Mouse (Mus musculus): ENCODE results near the gene Nckap5. TPM values are rescaled to one million over a fixed set of nuclear protein-coding genes. Genes with fewer than 3 reads are reported as not detected.

The Nckap5 gene
- polyA plus RNA-seq, 1 experiment = 0.11 TPM

DNA sequence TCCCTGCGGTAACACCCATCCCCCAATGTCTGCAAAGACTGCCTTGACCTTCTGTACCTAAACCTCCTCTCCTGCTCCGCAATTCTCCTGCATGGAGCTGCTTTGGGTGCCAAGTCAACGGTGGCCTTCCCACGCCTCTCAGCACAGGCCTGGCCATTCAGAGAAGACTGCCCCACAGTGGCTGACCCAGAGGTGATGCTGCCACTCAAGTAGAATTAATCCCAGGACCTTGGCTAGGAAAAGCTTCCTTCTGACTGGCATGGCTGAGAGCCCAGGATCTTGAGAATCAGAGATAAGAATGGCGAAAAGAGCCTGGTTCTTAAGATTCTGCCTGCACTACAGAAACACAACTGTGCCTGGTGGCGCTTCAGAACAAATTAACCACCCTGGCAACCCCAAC is 678.4 kb downstream of the Nckap5 start:
- no peaks in the 10 kb centered on the region for H3K27me3 ChIP-seq (ENCODE audit: control insufficient read depth, insufficient read depth, insufficient read length)
- H3K79me2 ChIP-seq (ENCODE audit: control insufficient read depth, insufficient read depth) = no peaks in the 10 kb centered on the region
- no peak overlapping the region for H3K4me2 ChIP-seq (ENCODE audit: low read depth)
- H3ac ChIP-seq (ENCODE audit: control insufficient read depth, insufficient read length) = no peak overlapping the region
- no peak overlapping the region for H3K4me3 ChIP-seq
- TF ChIP-seq USF1 (IDR thresholded peaks at IDR 0.05; ENCODE audit: low read depth) (no peak), POLR2A (IDR thresholded peaks at IDR 0.05; ENCODE audit: insufficient read length, low read depth) (no peak), SRF (IDR thresholded peaks at IDR 0.05; ENCODE audit: control insufficient read depth, insufficient read length, low read depth) (no peak), MYOG (IDR thresholded peaks at IDR 0.05; ENCODE audit: control insufficient read depth in 1 of 3, insufficient read depth in 1 of 3, insufficient read length in 2 of 3, low read depth in 2 of 3) (no peak), TCF3 (IDR thresholded peaks at IDR 0.05; ENCODE audit: insufficient read length, low read depth) (no peak), CEBPB (IDR thresholded peaks at IDR 0.05; ENCODE audit: insufficient read depth, poor library complexity, severe bottlenecking) (no peak)
- H3K36me3 ChIP-seq (ENCODE audit: control insufficient read depth, insufficient read depth) = no peaks in the 10 kb centered on the region

DNA sequence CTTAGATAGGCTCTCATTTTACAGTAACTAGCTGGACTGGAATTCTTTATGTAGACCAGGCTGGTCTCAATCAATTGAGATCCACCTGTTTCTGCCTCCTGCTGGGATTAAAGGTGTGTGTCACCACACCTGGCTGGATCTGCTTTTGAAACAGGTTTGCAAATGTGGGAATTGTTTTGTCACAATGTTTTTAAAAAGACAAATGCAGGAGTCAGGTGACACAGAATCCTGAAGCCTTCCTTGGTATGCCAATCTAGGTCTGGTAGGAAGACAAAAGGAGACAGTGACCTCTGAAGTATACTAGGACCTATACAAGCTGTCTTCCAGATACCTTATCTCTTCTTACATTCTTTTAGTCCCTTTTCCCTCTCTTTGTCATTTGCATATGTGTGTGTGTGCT is 680.6 kb downstream of the Nckap5 start:
- H3ac ChIP-seq (ENCODE audit: control insufficient read depth, insufficient read length) = no peak overlapping the region
- H3K36me3 ChIP-seq (ENCODE audit: control insufficient read depth, insufficient read depth) = no peaks in the 10 kb centered on the region
- TF ChIP-seq SRF (IDR thresholded peaks at IDR 0.05; ENCODE audit: control insufficient read depth, insufficient read length, low read depth) (no peak), POLR2A (IDR thresholded peaks at IDR 0.05; ENCODE audit: insufficient read length, low read depth) (no peak), REST (IDR thresholded peaks at IDR 0.05; ENCODE audit: insufficient read depth, insufficient read length) (no peak), E2F4 (IDR thresholded peaks at IDR 0.05; ENCODE audit: insufficient read depth) (no peak), TCF12 (IDR thresholded peaks at IDR 0.05; ENCODE audit: insufficient read depth, poor library complexity, severe bottlenecking) (no peak), POLR2AphosphoS2 (IDR thresholded peaks at IDR 0.05; ENCODE audit: insufficient read length, low read depth) (no peak), MYOD1 (IDR thresholded peaks at IDR 0.05; ENCODE audit: control insufficient read depth in 1 of 3, insufficient read length in 2 of 3, low read depth in 2 of 3) (no peak), USF1 (IDR thresholded peaks at IDR 0.05; ENCODE audit: low read depth) (no peak), MYOG (IDR thresholded peaks at IDR 0.05; ENCODE audit: control insufficient read depth in 1 of 3, insufficient read depth in 1 of 3, insufficient read length in 2 of 3, low read depth in 2 of 3) (no peak), MAX (IDR thresholded peaks at IDR 0.05; ENCODE audit: low read depth) (no peak), TCF3 (IDR thresholded peaks at IDR 0.05; ENCODE audit: insufficient read length, low read depth) (no peak), CEBPB (IDR thresholded peaks at IDR 0.05; ENCODE audit: insufficient read depth, poor library complexity, severe bottlenecking) (no peak)
- H3K27me3 ChIP-seq (ENCODE audit: control insufficient read depth, insufficient read depth, insufficient read length) = no peaks in the 10 kb centered on the region
- H3K79me2 ChIP-seq (ENCODE audit: control insufficient read depth, insufficient read depth) = no peaks in the 10 kb centered on the region
- H3K4me3 ChIP-seq = no peak overlapping the region
- H3K4me2 ChIP-seq (ENCODE audit: low read depth) = no peak overlapping the region

DNA sequence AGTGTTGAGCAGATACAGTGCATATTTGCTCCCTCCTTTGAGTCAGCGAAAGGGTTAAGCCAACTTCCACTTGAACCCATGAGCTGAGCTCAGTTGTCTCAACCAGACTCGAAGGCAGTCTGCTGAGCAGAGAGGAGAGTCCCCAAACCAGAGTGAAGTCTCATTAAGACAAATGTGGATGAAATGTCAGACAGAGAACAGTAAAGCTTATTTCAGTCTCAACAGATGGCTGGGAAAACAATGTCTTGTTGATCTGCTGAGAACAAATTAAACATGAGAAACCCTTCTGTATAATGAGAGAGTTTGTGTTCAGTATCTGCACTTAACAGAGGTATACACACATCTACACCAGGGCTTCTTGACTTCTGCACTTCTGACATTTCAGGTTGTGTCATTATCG is 694.9 kb downstream of the Nckap5 start:
- H3K4me3 ChIP-seq = no peak overlapping the region
- no peak overlapping the region for H3ac ChIP-seq (ENCODE audit: control insufficient read depth, insufficient read length)
- no peaks in the 10 kb centered on the region for H3K27me3 ChIP-seq (ENCODE audit: control insufficient read depth, insufficient read depth, insufficient read length)
- no peaks in the 10 kb centered on the region for H3K79me2 ChIP-seq (ENCODE audit: control insufficient read depth, insufficient read depth)
- no peak for TF ChIP-seq POLR2A (IDR thresholded peaks at IDR 0.05; ENCODE audit: insufficient read length, low read depth)
- no peak for TF ChIP-seq MYOD1 (IDR thresholded peaks at IDR 0.05; ENCODE audit: control insufficient read depth in 1 of 3, insufficient read length in 2 of 3, low read depth in 2 of 3)
- no peak for TF ChIP-seq E2F4 (IDR thresholded peaks at IDR 0.05; ENCODE audit: insufficient read depth)
- no peak for TF ChIP-seq TCF3 (IDR thresholded peaks at IDR 0.05; ENCODE audit: insufficient read length, low read depth)
- TF ChIP-seq CEBPB (IDR thresholded peaks at IDR 0.05; ENCODE audit: insufficient read depth, poor library complexity, severe bottlenecking) = no peak
- no peak for TF ChIP-seq MAX (IDR thresholded peaks at IDR 0.05; ENCODE audit: low read depth)
- TF ChIP-seq POLR2AphosphoS2 (IDR thresholded peaks at IDR 0.05; ENCODE audit: insufficient read length, low read depth) = no peak
- TF ChIP-seq MYOG (IDR thresholded peaks at IDR 0.05; ENCODE audit: control insufficient read depth in 1 of 3, insufficient read depth in 1 of 3, insufficient read length in 2 of 3, low read depth in 2 of 3) = no peak
- H3K36me3 ChIP-seq (ENCODE audit: control insufficient read depth, insufficient read depth) = no peaks in the 10 kb centered on the region
- H3K4me2 ChIP-seq (ENCODE audit: low read depth) = no peak overlapping the region

DNA sequence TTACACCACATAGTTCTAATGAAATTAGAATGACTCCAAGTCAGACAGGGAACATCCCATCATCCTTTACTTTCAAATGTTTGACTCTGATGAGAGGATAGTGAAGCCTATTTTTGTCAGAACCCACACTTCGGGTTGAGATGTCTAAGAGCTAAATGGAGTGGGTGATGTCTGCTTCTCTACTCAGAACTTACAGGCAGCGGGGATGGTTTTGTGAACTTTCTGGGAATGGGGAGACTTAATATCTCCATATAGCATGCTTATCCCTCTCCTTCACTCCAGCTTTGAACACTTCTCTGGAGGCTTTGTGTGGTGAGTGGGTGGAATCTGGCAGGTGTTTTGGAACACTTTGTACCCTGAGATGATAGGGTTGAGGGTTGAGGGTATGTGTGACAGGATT is 698.3 kb downstream of the Nckap5 start:
- no peak overlapping the region for H3K4me2 ChIP-seq (ENCODE audit: low read depth)
- no peak for TF ChIP-seq MYOD1 (IDR thresholded peaks at IDR 0.05; ENCODE audit: control insufficient read depth in 1 of 3, insufficient read length in 2 of 3, low read depth in 2 of 3)
- no peak for TF ChIP-seq USF1 (IDR thresholded peaks at IDR 0.05; ENCODE audit: low read depth)
- TF ChIP-seq TCF3 (IDR thresholded peaks at IDR 0.05; ENCODE audit: insufficient read length, low read depth) = no peak
- TF ChIP-seq CEBPB (IDR thresholded peaks at IDR 0.05; ENCODE audit: insufficient read depth, poor library complexity, severe bottlenecking) = no peak
- TF ChIP-seq POLR2A (IDR thresholded peaks at IDR 0.05; ENCODE audit: insufficient read length, low read depth) = no peak
- TF ChIP-seq MAX (IDR thresholded peaks at IDR 0.05; ENCODE audit: low read depth) = no peak
- no peak for TF ChIP-seq POLR2AphosphoS2 (IDR thresholded peaks at IDR 0.05; ENCODE audit: insufficient read length, low read depth)
- TF ChIP-seq TCF12 (IDR thresholded peaks at IDR 0.05; ENCODE audit: insufficient read depth, poor library complexity, severe bottlenecking) = no peak
- no peak for TF ChIP-seq REST (IDR thresholded peaks at IDR 0.05; ENCODE audit: insufficient read depth, insufficient read length)
- TF ChIP-seq SRF (IDR thresholded peaks at IDR 0.05; ENCODE audit: control insufficient read depth, insufficient read length, low read depth) = no peak
- TF ChIP-seq E2F4 (IDR thresholded peaks at IDR 0.05; ENCODE audit: insufficient read depth) = no peak
- no peak for TF ChIP-seq MYOG (IDR thresholded peaks at IDR 0.05; ENCODE audit: control insufficient read depth in 1 of 3, insufficient read depth in 1 of 3, insufficient read length in 2 of 3, low read depth in 2 of 3)

GRCm38 (mm10) chr1:126129129-126129528 is 701.5 kb downstream of the Nckap5 start:
- Histone ChIP-seq H3K36me3 (ENCODE audit: control insufficient read depth, insufficient read depth) (no peaks in the 10 kb centered on the region), H3K4me2 (ENCODE audit: low read depth) (no peak overlapping the region), H3ac (ENCODE audit: control insufficient read depth, insufficient read length) (no peak overlapping the region), H3K79me2 (ENCODE audit: control insufficient read depth, insufficient read depth) (no peaks in the 10 kb centered on the region), H3K27me3 (ENCODE audit: control insufficient read depth, insufficient read depth, insufficient read length) (no peaks in the 10 kb centered on the region), H3K4me3 (no peak overlapping the region)
- no peak for TF ChIP-seq MYOG (IDR thresholded peaks at IDR 0.05; ENCODE audit: control insufficient read depth in 1 of 3, insufficient read depth in 1 of 3, insufficient read length in 2 of 3, low read depth in 2 of 3)
- TF ChIP-seq SRF (IDR thresholded peaks at IDR 0.05; ENCODE audit: control insufficient read depth, insufficient read length, low read depth) = no peak
- TF ChIP-seq POLR2A (IDR thresholded peaks at IDR 0.05; ENCODE audit: insufficient read length, low read depth) = no peak
- no peak for TF ChIP-seq USF1 (IDR thresholded peaks at IDR 0.05; ENCODE audit: low read depth)
- TF ChIP-seq E2F4 (IDR thresholded peaks at IDR 0.05; ENCODE audit: insufficient read depth) = no peak
- no peak for TF ChIP-seq TCF12 (IDR thresholded peaks at IDR 0.05; ENCODE audit: insufficient read depth, poor library complexity, severe bottlenecking)
- no peak for TF ChIP-seq MAX (IDR thresholded peaks at IDR 0.05; ENCODE audit: low read depth)
- TF ChIP-seq MYOD1 (IDR thresholded peaks at IDR 0.05; ENCODE audit: control insufficient read depth in 1 of 3, insufficient read length in 2 of 3, low read depth in 2 of 3) = no peak
- TF ChIP-seq POLR2AphosphoS2 (IDR thresholded peaks at IDR 0.05; ENCODE audit: insufficient read length, low read depth) = no peak

More for the DNA sequence above, 698.3 kb downstream of the Nckap5 start:
- Histone ChIP-seq H3K27me3 (ENCODE audit: control insufficient read depth, insufficient read depth, insufficient read length) (no peaks in the 10 kb centered on the region), H3K4me3 (no peak overlapping the region), H3K79me2 (ENCODE audit: control insufficient read depth, insufficient read depth) (no peaks in the 10 kb centered on the region), H3K36me3 (ENCODE audit: control insufficient read depth, insufficient read depth) (no peaks in the 10 kb centered on the region), H3ac (ENCODE audit: control insufficient read depth, insufficient read length) (no peak overlapping the region)

Measured in myocyte (in vitro differentiated cells).